Mouse (Mus musculus) heart, embryonic 13.5 days (tissue): Measurements from ENCODE around the gene Plcxd1. TPM values are rescaled to one million over a fixed set of nuclear protein-coding genes. Genes with fewer than 3 reads are reported as not detected.

Experiments used
- ATAC-seq: fragments of 200-750 bp; cut with Nextera tagmentation; 2 replicates; pipeline ENCODE4 v1.8.0; 2017; ENCODE audit warnings: moderate TSS enrichment; ENCODE audit not compliant: insufficient number of reproducible peaks, low FRiP score, low TSS enrichment; ENCODE audit errors: extremely low read depth
- H3K27ac ChIP-seq: fragments of 300-500 bp; sonication (generic); replicated peaks from 2 replicates; pipeline ENCODE4 v1.5.1; 2015; ENCODE audit warnings: moderate library complexity, mild to moderate bottlenecking, inconsistent platforms
- H3K27me3 ChIP-seq: fragments of 300-500 bp; sonication (generic); replicated peaks from 2 replicates; pipeline ENCODE4 v1.6.1; 2015; ENCODE audit warnings: mild to moderate bottlenecking, inconsistent platforms
- H3K36me3 ChIP-seq: fragments of 300-500 bp; sonication (generic); 2 replicates; pipeline ENCODE4 v1.6.1; 2015; ENCODE audit warnings: mild to moderate bottlenecking, inconsistent platforms
- H3K4me1 ChIP-seq: fragments of 300-500 bp; sonication (generic); 2 replicates; pipeline ENCODE4 v1.6.1; 2015; ENCODE audit warnings: inconsistent platforms
- H3K4me2 ChIP-seq: fragments of 300-500 bp; sonication (generic); 2 replicates; pipeline ENCODE4 v1.6.1; 2015; ENCODE audit warnings: inconsistent platforms, mild to moderate bottlenecking, moderate library complexity
- H3K4me3 ChIP-seq: fragments of 300-500 bp; sonication (generic); 2 replicates; pipeline ENCODE4 v1.5.1; 2015; ENCODE audit warnings: moderate library complexity, mild to moderate bottlenecking, inconsistent platforms
- H3K9ac ChIP-seq: fragments of 300-500 bp; sonication (generic); 2 replicates; pipeline ENCODE4 v1.6.1; 2015; ENCODE audit warnings: inconsistent platforms, mild to moderate bottlenecking, moderate library complexity
- H3K9me3 ChIP-seq: fragments of 300-500 bp; sonication (generic); 2 replicates; pipeline ENCODE4 v1.6.1; 2016; ENCODE audit warnings: inconsistent platforms
- WGBS: fragments of 180-500 bp; shearing (Covaris S2); methylation state at CpG from one replicate; pipeline ENCODE4 v1.1.7; 2015; ENCODE audit warnings: mixed read lengths; 5-methylcytosine and 5-hydroxymethylcytosine counted together
- polyA plus RNA-seq: library from polyadenylated mRNA; unstranded; fragments of >200 nt; fragmentation: Nextera tagmentation; extraction: Ambion mirVana; gene quantifications from 2 replicates; pipeline ENCODE4 v1.2.1, GENCODE M21; 2015

The Plcxd1 gene
- polyA plus RNA-seq, 1 experiment from 2014 or later, result 0.94 TPM

DNA sequence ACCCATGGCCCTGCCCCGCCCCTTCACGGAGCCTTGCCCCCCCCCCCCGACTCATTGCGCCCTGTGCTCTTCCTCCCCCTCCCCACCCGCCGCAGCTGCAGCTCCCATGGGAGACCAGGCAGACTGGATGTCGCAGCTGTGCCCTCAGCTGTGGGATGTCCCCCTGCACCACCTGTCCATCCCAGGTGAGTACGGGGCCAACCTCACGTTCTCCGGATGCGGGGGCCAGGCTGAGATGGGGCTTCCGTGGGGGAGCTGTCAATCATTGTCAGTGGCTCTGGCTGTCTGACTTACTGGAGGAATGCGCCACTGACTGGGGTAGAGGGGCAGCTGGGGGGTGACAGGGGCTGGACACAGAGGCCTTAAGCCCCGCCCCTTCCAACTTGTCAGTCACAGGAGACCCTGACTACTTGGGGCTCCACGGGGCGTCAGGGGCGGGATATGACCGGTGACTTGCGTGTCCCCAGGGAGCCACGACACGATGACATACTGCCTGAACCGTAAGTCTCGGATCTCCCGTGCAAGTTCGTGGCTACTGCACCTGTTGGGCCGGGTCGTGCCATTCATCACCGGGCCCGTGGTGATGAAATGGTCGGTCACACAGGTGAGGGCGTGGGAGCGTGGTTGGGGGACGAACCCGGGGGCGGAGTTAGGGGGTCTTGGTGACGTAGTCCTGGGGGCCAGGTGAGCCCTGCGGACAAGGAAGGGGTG is 1.3 kb downstream of the Plcxd1 start:
- H3K4me3 ChIP-seq, result peak overlapping the region; percentile 44
- ATAC-seq, result no peak; the same call in 1 of the 2 replicates
- peaks cover 39% of the 10 kb centered on the region for H3K36me3 ChIP-seq
- H3K4me2 ChIP-seq, result peak overlapping the region; percentile 84
- H3K27ac ChIP-seq, result no peak overlapping the region
- H3K9ac ChIP-seq, result peak overlapping the region; percentile 67
- H3K9me3 ChIP-seq, result no peaks in the 10 kb centered on the region
- H3K4me1 ChIP-seq, result peaks cover 25% of the 10 kb centered on the region
- 3% methylated on average over 36 of the region's 37 CpGs for WGBS
- H3K27me3 ChIP-seq, result peaks cover 29% of the 10 kb centered on the region

DNA sequence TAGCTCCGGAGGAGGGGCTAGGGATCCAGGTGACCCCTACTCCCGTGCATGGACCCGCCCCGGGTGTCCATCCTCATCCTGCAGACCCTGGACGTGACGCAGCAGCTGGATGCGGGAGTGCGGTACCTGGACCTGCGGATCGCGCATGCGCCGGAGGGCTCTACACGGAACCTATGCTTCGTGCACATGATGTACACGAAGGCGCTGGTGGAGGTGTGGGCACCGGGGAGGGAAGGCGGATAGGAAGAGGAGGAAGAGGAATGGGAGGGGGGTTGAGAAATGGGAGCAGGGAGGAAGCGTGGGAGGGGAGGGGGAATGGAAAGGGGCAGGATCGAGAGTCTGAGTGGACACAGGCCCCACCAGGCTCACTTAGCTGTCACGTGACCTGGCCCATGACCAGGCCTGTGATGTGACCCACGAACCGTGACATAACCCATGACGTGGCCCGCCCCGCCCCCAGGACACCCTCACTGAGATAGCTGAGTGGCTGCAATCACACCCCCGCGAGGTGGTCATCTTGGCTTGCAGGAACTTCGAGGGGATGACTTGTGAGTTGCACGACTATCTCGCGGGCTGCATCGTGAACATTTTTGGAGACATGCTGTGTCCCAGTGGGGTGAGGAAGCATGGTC is 2.1 kb downstream of the Plcxd1 start:
- peak; percentile 39; the same call in 1 of the 2 replicates for ATAC-seq
- H3K36me3 ChIP-seq, result peaks cover 45% of the 10 kb centered on the region
- peak overlapping the region; percentile 67 for H3K9ac ChIP-seq
- no peaks in the 10 kb centered on the region for H3K9me3 ChIP-seq
- H3K27me3 ChIP-seq, result peaks cover 29% of the 10 kb centered on the region
- WGBS, result 9% methylated on average over 34 of the region's 34 CpGs
- peak overlapping the region; percentile 84 for H3K4me2 ChIP-seq
- peaks cover 32% of the 10 kb centered on the region for H3K4me1 ChIP-seq
- H3K4me3 ChIP-seq, result peak overlapping the region; percentile 44
- H3K27ac ChIP-seq, result no peak overlapping the region

DNA sequence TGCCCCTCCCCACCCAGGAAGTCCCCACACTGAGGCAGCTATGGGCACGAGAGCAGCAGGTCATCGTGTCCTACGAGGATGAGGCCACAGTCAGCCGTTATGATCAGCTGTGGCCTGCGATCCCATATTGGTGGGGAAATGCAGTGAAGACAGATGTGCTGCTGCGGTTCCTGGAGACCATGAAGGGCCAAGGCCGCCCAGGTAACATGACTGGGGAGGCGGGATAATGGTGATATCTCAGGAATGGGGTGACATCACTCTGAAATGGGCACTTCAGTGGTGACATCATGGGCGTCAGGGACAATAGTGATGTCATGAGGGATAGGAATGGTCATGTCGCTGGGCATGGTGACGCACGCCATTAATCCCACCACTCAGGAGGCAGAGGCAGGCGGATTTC is 2.7 kb downstream of the Plcxd1 start:
- no peak overlapping the region for H3K27ac ChIP-seq
- no peak overlapping the region for H3K9ac ChIP-seq
- peak overlapping the region; percentile 44; the same call in 1 of the 2 replicates for H3K4me3 ChIP-seq
- peaks cover 45% of the 10 kb centered on the region for H3K36me3 ChIP-seq
- H3K27me3 ChIP-seq, result peaks cover 29% of the 10 kb centered on the region
- H3K4me1 ChIP-seq, result peaks cover 35% of the 10 kb centered on the region
- H3K4me2 ChIP-seq, result peak overlapping the region; percentile 84
- WGBS, result 84% methylated on average over 13 of the region's 13 CpGs
- no peaks in the 10 kb centered on the region for H3K9me3 ChIP-seq
- ATAC-seq, result no peak

DNA sequence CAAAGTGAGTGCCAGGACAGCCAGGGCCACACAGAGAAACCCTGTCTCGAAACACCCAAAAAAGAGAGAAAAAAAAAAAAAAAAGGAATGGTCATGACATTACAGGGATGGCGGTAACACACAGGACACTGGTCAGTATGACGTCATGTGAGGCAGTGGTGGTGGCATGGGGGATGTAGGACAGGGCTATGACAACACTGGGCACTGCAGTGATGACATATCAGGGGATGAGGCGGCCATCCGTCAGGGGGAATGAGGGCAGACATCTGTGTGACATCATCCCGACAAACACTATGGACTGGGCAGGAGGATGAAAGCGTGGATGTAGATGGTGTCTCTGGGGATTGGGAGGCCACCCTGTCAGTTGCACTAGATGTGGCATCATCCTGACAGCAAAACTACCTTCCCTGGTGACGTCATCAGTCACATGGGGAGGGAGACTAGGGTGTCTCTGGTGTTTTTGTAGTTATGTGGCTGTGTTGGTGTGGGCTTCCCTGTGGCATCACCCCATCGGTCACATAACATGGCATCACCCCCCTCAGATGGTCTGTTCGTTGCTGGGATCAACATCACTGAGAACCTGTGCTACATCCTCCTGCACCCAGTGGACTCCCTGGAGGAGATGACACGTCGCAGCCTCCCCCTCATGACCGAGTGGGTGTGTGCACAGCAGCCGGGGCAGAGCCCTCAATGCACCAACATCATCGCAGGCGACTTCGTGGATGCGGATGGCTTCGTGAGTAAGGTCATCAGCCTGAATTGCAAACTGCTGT is 3.3 kb downstream of the Plcxd1 start:
- H3K4me2 ChIP-seq, result no peak overlapping the region
- WGBS, result 91% methylated on average over 19 of the region's 19 CpGs
- ATAC-seq, result no peak

DNA sequence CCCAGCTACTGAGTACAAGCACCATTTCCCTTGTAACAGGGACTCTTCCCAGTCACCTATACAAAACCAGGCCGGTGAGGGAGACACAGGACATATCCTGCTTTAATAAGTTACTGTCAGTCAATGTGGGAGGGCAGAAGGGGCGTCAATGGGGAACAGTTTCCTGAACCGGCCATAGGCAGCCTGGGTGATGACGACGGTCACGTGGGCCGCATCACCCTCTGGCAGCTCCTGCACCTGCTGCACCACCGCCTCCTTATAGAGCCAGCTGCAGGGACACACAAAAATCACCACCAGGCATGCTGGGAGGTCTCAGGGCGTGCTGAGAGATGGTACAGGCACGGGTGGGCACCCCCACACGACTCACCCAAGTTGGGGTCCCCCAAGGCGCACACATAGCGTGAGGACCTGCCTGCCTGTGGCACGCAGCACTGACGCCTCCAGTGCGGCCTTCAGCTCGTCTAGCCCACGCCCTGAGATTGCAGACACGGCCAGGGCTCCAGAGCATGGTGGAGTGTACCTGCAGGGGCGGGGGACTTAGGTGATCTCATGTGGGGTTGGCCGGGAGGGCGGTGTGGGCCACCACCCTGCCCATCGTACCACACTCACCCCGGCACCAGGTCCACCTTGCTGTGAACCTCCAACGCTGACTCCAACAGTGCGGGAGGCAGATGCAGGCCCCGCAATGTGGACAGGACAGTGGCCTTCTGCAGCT is 4.3 kb downstream of the Plcxd1 start:
- Histone ChIP-seq H3K36me3 (peaks cover 45% of the 10 kb centered on the region), H3K9me3 (no peaks in the 10 kb centered on the region), H3K27me3 (peaks cover 21% of the 10 kb centered on the region), H3K27ac (no peak overlapping the region), H3K4me1 (peaks cover 35% of the 10 kb centered on the region), H3K9ac (no peak overlapping the region), H3K4me3 (no peak overlapping the region), H3K4me2 (no peak overlapping the region)
- WGBS, result 91% methylated on average over 27 of the region's 27 CpGs
- ATAC-seq, result no peak

More for the DNA sequence above, 3.3 kb downstream of the Plcxd1 start:
- Histone ChIP-seq H3K4me3 (no peak overlapping the region), H3K27me3 (peaks cover 29% of the 10 kb centered on the region), H3K9me3 (no peaks in the 10 kb centered on the region), H3K27ac (no peak overlapping the region), H3K9ac (no peak overlapping the region), H3K4me1 (peaks cover 35% of the 10 kb centered on the region), H3K36me3 (peaks cover 45% of the 10 kb centered on the region)

DNA sequence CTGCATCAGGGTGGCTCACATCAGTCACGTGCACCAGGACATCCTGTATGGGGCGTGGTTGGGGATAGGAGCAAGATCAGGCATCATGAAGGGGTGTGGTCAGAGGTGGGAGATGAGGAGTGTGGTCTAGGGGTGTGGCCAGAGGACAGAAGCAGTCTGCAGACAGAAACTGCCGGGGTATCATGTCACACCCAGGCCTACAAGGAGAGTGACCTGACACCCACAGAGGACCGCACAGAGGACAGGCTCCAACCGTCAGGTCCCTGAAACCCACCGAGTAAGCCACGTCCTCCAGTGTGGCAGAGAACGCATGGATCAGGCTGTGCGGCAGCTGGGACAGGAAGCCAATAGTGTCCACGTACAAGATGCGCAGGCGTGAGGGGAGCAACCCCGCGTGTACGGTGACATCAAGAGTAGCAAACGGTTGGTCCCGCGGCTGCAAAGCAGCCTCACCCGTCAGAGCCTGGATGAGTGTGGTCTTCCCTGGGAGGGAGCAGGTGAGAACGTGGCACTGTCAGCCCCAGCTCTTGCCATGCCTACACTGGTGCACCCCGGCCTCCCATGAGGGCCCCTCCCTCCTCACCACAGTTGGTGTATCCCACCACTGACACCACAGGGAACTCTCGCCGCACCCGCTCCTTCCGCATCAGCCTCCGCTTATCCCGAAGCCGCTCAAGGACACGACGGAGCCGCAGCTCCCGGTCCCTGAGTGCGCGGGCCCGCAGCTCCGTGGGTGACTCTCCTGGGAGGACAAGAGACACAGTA is 5.0 kb downstream of the Plcxd1 start:
- Histone ChIP-seq H3K27ac (no peak overlapping the region), H3K4me3 (no peak overlapping the region), H3K9me3 (no peaks in the 10 kb centered on the region), H3K4me2 (no peak overlapping the region), H3K4me1 (peaks cover 35% of the 10 kb centered on the region), H3K36me3 (peaks cover 45% of the 10 kb centered on the region), H3K9ac (no peak overlapping the region), H3K27me3 (peaks cover 18% of the 10 kb centered on the region)
- 90% methylated on average over 36 of the region's 36 CpGs for WGBS
- no peak for ATAC-seq

DNA sequence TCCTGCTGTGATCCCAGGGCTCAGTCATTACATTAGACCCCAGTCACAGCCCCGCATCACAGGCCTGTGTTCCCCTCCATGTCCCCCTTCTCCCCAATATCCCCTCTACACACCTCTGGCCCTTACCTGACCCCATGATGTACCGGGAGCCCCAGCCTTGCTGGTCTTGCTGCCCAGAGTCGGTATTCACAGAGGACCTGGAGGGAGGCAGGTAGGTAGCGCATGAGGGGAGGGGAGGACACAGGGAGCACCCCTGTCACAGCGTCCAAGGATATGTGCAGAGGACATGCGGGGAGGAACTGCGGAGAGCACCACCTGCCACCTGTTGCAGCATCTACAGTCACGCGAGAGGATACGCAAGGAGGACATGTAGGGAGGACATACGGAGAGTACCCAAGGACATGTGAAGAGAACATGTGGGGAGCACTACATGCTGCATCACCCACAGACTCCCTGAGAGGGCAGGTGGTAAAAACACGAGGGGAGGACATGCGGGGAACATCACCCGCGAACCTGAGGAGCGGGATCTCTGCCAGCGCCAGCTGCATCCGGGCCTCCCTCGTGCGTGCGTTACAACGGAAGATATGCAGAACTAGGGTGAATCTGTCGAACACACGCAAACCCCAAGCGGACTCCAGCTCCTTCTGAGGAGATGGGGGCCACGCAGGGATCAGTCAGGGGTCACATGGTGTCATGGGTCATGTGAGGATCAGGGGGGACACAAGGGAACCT is 6.5 kb downstream of the Plcxd1 start:
- peak overlapping the region; percentile 95 for H3K9ac ChIP-seq
- peak overlapping the region; percentile 94 for H3K4me2 ChIP-seq
- WGBS, result 90% methylated on average over 26 of the region's 26 CpGs
- ATAC-seq, result no peak
- peak overlapping the region; percentile 95 for H3K4me3 ChIP-seq
- no peaks in the 10 kb centered on the region for H3K9me3 ChIP-seq
- H3K27me3 ChIP-seq, result peaks cover 3% of the 10 kb centered on the region; the same call in 1 of the 2 replicates
- no peak overlapping the region for H3K27ac ChIP-seq
- peaks cover 45% of the 10 kb centered on the region for H3K36me3 ChIP-seq
- peaks cover 28% of the 10 kb centered on the region for H3K4me1 ChIP-seq

DNA sequence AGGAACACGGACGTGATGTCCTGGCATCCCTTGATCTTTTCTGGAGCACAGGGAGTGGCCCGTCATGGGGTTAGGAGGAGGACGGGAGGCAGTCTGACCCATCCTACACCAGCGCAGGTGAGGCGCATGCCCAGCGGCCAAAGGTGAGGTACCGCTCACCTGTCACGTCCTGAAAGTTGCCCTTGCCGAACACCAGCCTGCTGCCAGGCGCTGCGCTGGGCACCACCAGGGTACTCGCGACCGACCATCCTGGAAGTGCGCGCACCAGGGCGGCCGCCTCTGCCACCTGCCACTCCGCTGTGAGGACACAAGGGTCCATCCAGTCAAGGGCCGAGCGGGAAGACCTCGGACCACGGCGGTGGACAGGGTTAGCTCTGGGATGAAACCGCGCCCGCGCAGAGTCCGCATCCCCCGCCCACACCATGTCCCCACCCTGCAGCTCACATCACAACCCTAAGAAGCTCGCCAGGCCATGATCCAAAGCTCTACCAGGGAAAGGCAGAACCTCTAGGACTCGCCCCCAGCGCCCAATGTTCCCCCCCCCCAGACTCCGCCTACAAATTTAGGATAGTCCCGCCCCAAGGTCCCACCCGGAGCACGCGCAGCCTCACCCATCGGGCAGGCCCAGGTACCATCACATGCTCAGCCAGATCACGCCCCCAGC is 7.3 kb downstream of the Plcxd1 start:
- peak; percentile 47; the same call in 1 of the 2 replicates for ATAC-seq
- H3K36me3 ChIP-seq, result peaks cover 48% of the 10 kb centered on the region

DNA sequence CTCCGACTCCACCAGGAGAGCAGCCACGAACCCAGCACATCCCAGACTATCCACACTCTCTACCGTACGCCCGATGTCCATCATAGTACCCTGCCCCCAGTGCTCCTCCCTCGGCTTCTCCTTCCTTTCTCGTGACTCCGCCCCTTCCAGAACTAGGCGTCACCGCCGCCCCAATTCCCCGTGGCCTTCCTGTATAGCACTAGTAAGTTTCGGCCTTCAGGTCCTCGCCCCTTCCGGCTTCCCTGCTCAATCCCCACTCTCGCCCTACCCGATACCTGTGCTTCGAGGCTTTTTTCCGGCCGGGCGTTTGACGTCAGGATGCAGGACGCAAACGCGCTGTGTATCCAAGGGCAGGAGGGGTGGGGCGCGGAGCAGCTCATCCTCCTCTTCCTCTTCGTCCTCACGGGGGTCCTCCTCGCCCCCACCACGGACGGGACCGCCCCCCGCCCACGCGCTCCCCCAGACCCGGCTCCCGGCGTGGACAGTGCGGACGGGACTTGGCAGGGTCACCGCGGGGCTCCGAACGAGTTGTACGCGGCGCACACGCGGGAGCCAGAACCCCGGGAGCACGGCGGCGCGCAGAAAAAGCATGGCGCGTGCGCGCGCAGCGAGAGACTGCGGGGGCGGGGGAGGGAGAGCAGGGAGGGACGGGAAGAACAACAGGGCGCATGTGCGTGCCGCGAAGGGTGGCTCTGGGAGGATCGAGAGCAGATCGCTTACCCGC is 8.0 kb downstream of the Plcxd1 start, which contains the start of gene Gtpbp6:
TSS of gene Gtpbp6 (minus strand) at position 617 of the 724 bp plus-strand sequence.
- ATAC-seq, result peak; percentile 82
- H3K4me3 ChIP-seq, result peak within 1 kb of the TSS; percentile 95
- no peaks in the 10 kb centered on the region for H3K9me3 ChIP-seq
- peak within 1 kb of the TSS; percentile 95 for H3K9ac ChIP-seq
- peaks cover 17% of the 10 kb centered on the region for H3K4me1 ChIP-seq
- H3K4me2 ChIP-seq, result peak within 1 kb of the TSS; percentile 94
- H3K27me3 ChIP-seq, result no peaks in the 10 kb centered on the region
- H3K36me3 ChIP-seq, result peaks cover 47% of the 10 kb centered on the region
- peak within 1 kb of the TSS; percentile 99 for H3K27ac ChIP-seq
- WGBS, result under 1% methylated on average over 70 of the region's 71 CpGs

More for the DNA sequence above, 7.3 kb downstream of the Plcxd1 start:
- Histone ChIP-seq H3K9ac (peak overlapping the region; percentile 95), H3K27me3 (no peaks in the 10 kb centered on the region), H3K4me3 (peak overlapping the region; percentile 95), H3K9me3 (no peaks in the 10 kb centered on the region), H3K27ac (peak overlapping the region; percentile 99), H3K4me1 (peaks cover 20% of the 10 kb centered on the region), H3K4me2 (peak overlapping the region; percentile 94)
- 15% methylated on average over 39 of the region's 41 CpGs for WGBS
